In genomic region chr19:28834388-28834787, GRCm38 (mm10) we compare ENCODE assay signal across 8 mouse cellular contexts. TPM values are rescaled to one million over a fixed set of nuclear protein-coding genes. Genes with fewer than 3 reads are reported as not detected.
DNase-seq lines count a peak whose midpoint lies in the region; ATAC-seq lines count a peak whose summit lies in the region.

No protein-coding gene starts in this region.

- peak overlapping the region; percentile 65; the same call in 1 of the 2 replicates for H3K9ac ChIP-seq in heart, embryonic 14.5 days (ENCODE audit: low read length)
- no peak overlapping the region for H3K9ac ChIP-seq in limb, embryonic 11.5 days (ENCODE audit: low read length)
- peak overlapping the region; percentile 66 for H3K9ac ChIP-seq in midbrain, embryonic 15.5 days

- peaks cover 25% of the 10 kb centered on the region for H3K27me3 ChIP-seq in heart, embryonic 14.5 days (ENCODE audit: control insufficient read depth, insufficient read depth, low read length)
- H3K27me3 ChIP-seq in hindbrain, embryonic 10.5 days (ENCODE audit: insufficient read depth, poor library complexity, severe bottlenecking) = peaks cover 45% of the 10 kb centered on the region
- peaks cover 22% of the 10 kb centered on the region for H3K27me3 ChIP-seq in limb, embryonic 11.5 days (ENCODE audit: control insufficient read depth, insufficient read depth, low read length)
- no peaks in the 10 kb centered on the region for H3K27me3 ChIP-seq in midbrain, embryonic 15.5 days (replicated peaks)

- peak overlapping the region; percentile 57 to 63 for H3K4me3 ChIP-seq in heart, embryonic 14.5 days (ENCODE audit: control insufficient read depth in 1 of 2, insufficient read depth in 1 of 2, low read depth in 1 of 2, low read length in 2 of 2)
- peak overlapping the region; percentile 72 for H3K4me3 ChIP-seq in hindbrain, embryonic 10.5 days
- peak overlapping the region; percentile 61 for H3K4me3 ChIP-seq in limb, embryonic 11.5 days (ENCODE audit: low read depth, low read length)
- peak overlapping the region; percentile 57 for H3K4me3 ChIP-seq in midbrain, embryonic 15.5 days

- H3K9me3 ChIP-seq in heart, embryonic 14.5 days (ENCODE audit: control insufficient read depth, low read length) = no peaks in the 10 kb centered on the region
- no peaks in the 10 kb centered on the region for H3K9me3 ChIP-seq in hindbrain, embryonic 10.5 days
- H3K9me3 ChIP-seq in limb, embryonic 11.5 days (ENCODE audit: control insufficient read depth, low read length) = no peaks in the 10 kb centered on the region
- no peaks in the 10 kb centered on the region for H3K9me3 ChIP-seq in midbrain, embryonic 15.5 days

- DNase-seq in heart, postnatal 36 days = no peak
- peak; percentile 58 for DNase-seq in cerebellum, adult 9-11 months
- peak; percentile 15 for DNase-seq in hindbrain, embryonic 10.5 days (ENCODE audit: low spot score)
- no peak for DNase-seq in limb, embryonic 11.5 days (ENCODE audit: low spot score)
- DNase-seq in ovary, adult 18-20 months (ENCODE audit: low spot score) = no peak
- DNase-seq in urinary bladder, postnatal 14 days (ENCODE audit: low spot score) = no peak

- H3K27ac ChIP-seq in heart, embryonic 14.5 days (replicated peaks in 1 of 2; ENCODE audit: control insufficient read depth in 1 of 2, insufficient read depth in 1 of 2, low read depth in 2 of 2, low read length in 2 of 2) = no peak overlapping the region
- no peak overlapping the region for H3K27ac ChIP-seq in hindbrain, embryonic 10.5 days
- H3K27ac ChIP-seq in limb, embryonic 11.5 days (replicated peaks; ENCODE audit: low read depth, low read length) = no peak overlapping the region
- H3K27ac ChIP-seq in midbrain, embryonic 15.5 days = peak overlapping the region; percentile 72; the same call in 1 of the 2 replicates

- peak overlapping the region; percentile 97 for H3K4me2 ChIP-seq in heart, embryonic 14.5 days (ENCODE audit: low read length)
- peak overlapping the region; percentile 99 for H3K4me2 ChIP-seq in limb, embryonic 11.5 days (ENCODE audit: low read depth, severe bottlenecking)
- H3K4me2 ChIP-seq in midbrain, embryonic 15.5 days = peak overlapping the region; percentile 78

- H3K4me1 ChIP-seq in heart, embryonic 14.5 days (ENCODE audit: control insufficient read depth in 2 of 2, insufficient read depth in 2 of 2, low read length in 2 of 2) = peaks cover 0 to 9% of the 10 kb centered on the region in 2 experiments; a peak in 2 of 4 replicates
- H3K4me1 ChIP-seq in hindbrain, embryonic 10.5 days (replicated peaks) = peaks cover 12% of the 10 kb centered on the region; the same call in 1 of the 2 replicates
- H3K4me1 ChIP-seq in limb, embryonic 11.5 days (ENCODE audit: control insufficient read depth, insufficient read depth, low read length) = no peaks in the 10 kb centered on the region
- peaks cover 7% of the 10 kb centered on the region; the same call in 1 of the 2 replicates for H3K4me1 ChIP-seq in midbrain, embryonic 15.5 days

- ATAC-seq in heart, embryonic 14.5 days (ENCODE audit: insufficient number of reproducible peaks, insufficient read depth, low FRiP score, low read depth) = no peak
- ATAC-seq in limb, embryonic 11.5 days (ENCODE audit: insufficient number of reproducible peaks, low FRiP score, low TSS enrichment, low read depth) = no peak
- ATAC-seq in midbrain, embryonic 15.5 days (replicated peaks) = peak; percentile 65

- no peaks in the 10 kb centered on the region for H3K36me3 ChIP-seq in heart, embryonic 14.5 days (ENCODE audit: control insufficient read depth, insufficient read depth, low read length)
- H3K36me3 ChIP-seq in hindbrain, embryonic 10.5 days = no peaks in the 10 kb centered on the region
- H3K36me3 ChIP-seq in limb, embryonic 11.5 days (ENCODE audit: control insufficient read depth, insufficient read depth, low read length) = no peaks in the 10 kb centered on the region
- no peaks in the 10 kb centered on the region for H3K36me3 ChIP-seq in midbrain, embryonic 15.5 days (replicated peaks)

- WGBS in heart, embryonic 14.5 days = 9% methylated on average over 10 of the region's 10 CpGs
- WGBS in hindbrain, embryonic 10.5 days = 11% methylated on average over 10 of the region's 10 CpGs
- 9% methylated on average over 10 of the region's 10 CpGs for WGBS in limb, embryonic 11.5 days
- 6% methylated on average over 10 of the region's 10 CpGs for WGBS in midbrain, embryonic 15.5 days

- intact Hi-C loops in heart, postnatal 36 days (cut with DNase I) = no loop called here

RNA-seq across cellular contexts. Expression of gene Slc1a1, which starts 0.5 kb away (rescaled TPM):
- polyA plus RNA-seq in heart, embryonic 14.5 days (2014; fragmentation: Nextera tagmentation; extraction: Ambion mirVana) = 2.6 and 3.1 TPM in 2 replicates
- 1 to 10 TPM in 1 of 2 experiments, under 1 TPM in 1; 0.95 to 1.3 TPM for total RNA-seq in heart, postnatal 36 days (2021)
- 0.42 and 1.2 TPM in 2 replicates for polyA plus RNA-seq in hindbrain, embryonic 10.5 days (2016; fragmentation: Nextera tagmentation; extraction: Ambion mirVana)
- polyA plus RNA-seq in limb, embryonic 11.5 days (2014; fragmentation: Nextera tagmentation; extraction: Ambion mirVana) = 0.31 and 0.36 TPM in 2 replicates
- 37.9 and 40.3 TPM in 2 replicates for polyA plus RNA-seq in midbrain, embryonic 15.5 days (2015; fragmentation: Nextera tagmentation; extraction: Ambion mirVana)

Comparison
In these comparisons a context has a peak if more than half of its experiments do, and no peak if none do; other contexts are left out.
1. DNase-seq: peak in cerebellum, adult 9-11 months (single experiment) and hindbrain, embryonic 10.5 days (single experiment); none in heart, postnatal 36 days (0 of 2), limb, embryonic 11.5 days (single experiment), ovary, adult 18-20 months (single experiment) and urinary bladder, postnatal 14 days (single experiment).
2. Peak in every context shown above with its lines, with median percentiles within 50 percentile points of each other: H3K4me2 ChIP-seq and H3K4me3 ChIP-seq.